Mouse (Mus musculus) C2C12 (cell line): ENCODE results near the gene Gm45213. TPM values are rescaled to one million over a fixed set of nuclear protein-coding genes. Genes with fewer than 3 reads are reported as not detected.

ENCODE experiments used
- H3K27me3 ChIP-seq: one replicate; pipeline ENCODE4 v1.6.1; 2011; ENCODE audit not compliant: control insufficient read depth, insufficient read depth, insufficient read length
- H3K36me3 ChIP-seq: one replicate; pipeline ENCODE4 v1.6.1; 2011; ENCODE audit not compliant: control insufficient read depth, insufficient read depth
- H3K4me3 ChIP-seq: one replicate; pipeline ENCODE4 v1.5.1; 2011; ENCODE audit warnings: mild to moderate bottlenecking, control low read depth; ENCODE audit not compliant: poor library complexity, insufficient read depth, severe bottlenecking
- H3K79me2 ChIP-seq: one replicate; pipeline ENCODE4 v1.6.1; 2011; ENCODE audit not compliant: control insufficient read depth, insufficient read depth
- H3K79me3 ChIP-seq: one replicate; pipeline ENCODE4 v1.6.1; 2011; ENCODE audit warnings: low read depth, control low read depth
- H3ac ChIP-seq: one replicate; pipeline ENCODE3; 2011; ENCODE audit warnings: low read depth; ENCODE audit not compliant: control insufficient read depth, insufficient read length
- CEBPB ChIP-seq: IDR thresholded peaks from one replicate; pipeline ENCODE4 v1.6.1; 2011; ENCODE audit warnings: low read depth, mild to moderate bottlenecking, control low read depth, moderate library complexity
- CTCF ChIP-seq: IDR thresholded peaks from one replicate; pipeline ENCODE4 v1.5.1; 2011; ENCODE audit not compliant: control insufficient read depth, insufficient read depth, insufficient read length
- FOSL1 ChIP-seq: IDR thresholded peaks from one replicate; pipeline ENCODE4 v1.8.0; 2011; ENCODE audit warnings: mild to moderate bottlenecking, low read length; ENCODE audit not compliant: poor library complexity, insufficient read depth, severe bottlenecking
- MAX ChIP-seq: IDR thresholded peaks from one replicate; pipeline ENCODE4 v1.6.1; 2011; ENCODE audit warnings: mild to moderate bottlenecking, control low read depth
- MYOD1 ChIP-seq: IDR thresholded peaks from one replicate; pipeline ENCODE4 v1.6.1; 2011; ENCODE audit warnings: low read depth; ENCODE audit not compliant: control insufficient read depth, insufficient read length
- MYOG ChIP-seq: IDR thresholded peaks from one replicate; pipeline ENCODE4 v1.6.1; 2011; ENCODE audit not compliant: control insufficient read depth, insufficient read length; ENCODE audit errors: extremely low read depth
- USF1 ChIP-seq: IDR thresholded peaks from one replicate; pipeline ENCODE4 v1.6.1; 2011; ENCODE audit warnings: low read depth, mild to moderate bottlenecking, control low read depth, moderate library complexity
- polyA plus RNA-seq: library from polyadenylated mRNA; unstranded; fragments of >200 nt; fragmentation: generic; extraction: Trizol; gene quantifications from one replicate; pipeline ENCODE4 v1.2.1, GENCODE M21; 2012; ENCODE audit warnings: missing spikeins

Gene Gm45213
- polyA plus RNA-seq, 1 experiment, result not detected

- H3K79me2 ChIP-seq, result peaks cover 20% of the 10 kb centered on the region
- TF ChIP-seq MYOD1 (no peak), FOSL1 (no peak), CEBPB (no peak), USF1 (no peak), MAX (no peak), MYOG (no peak), CTCF (no peak)
Measured at GRCm38 (mm10) chr7:66106581-66107056, 63.2 kb downstream of the Gm45213 start.

GRCm38 (mm10) chr7:66107206-66107605 lies 63.8 kb downstream of the Gm45213 start:
- H3K27me3 ChIP-seq, result no peaks in the 10 kb centered on the region
- peaks cover 26% of the 10 kb centered on the region for H3K79me2 ChIP-seq
- H3K4me3 ChIP-seq, result no peak overlapping the region
- H3ac ChIP-seq, result no peak overlapping the region
- peaks cover 21% of the 10 kb centered on the region for H3K79me3 ChIP-seq
- no peaks in the 10 kb centered on the region for H3K36me3 ChIP-seq
- TF ChIP-seq CTCF (no peak), MAX (no peak), FOSL1 (no peak), MYOD1 (no peak), CEBPB (no peak), MYOG (no peak), USF1 (no peak)

More at GRCm38 (mm10) chr7:66106581-66107056, 63.2 kb downstream of the Gm45213 start:
- Histone ChIP-seq H3ac (no peak overlapping the region), H3K79me3 (peaks cover 15% of the 10 kb centered on the region), H3K36me3 (no peaks in the 10 kb centered on the region), H3K27me3 (no peaks in the 10 kb centered on the region), H3K4me3 (no peak overlapping the region)

GRCm38 (mm10) chr7:66107930-66108329 lies 64.5 kb downstream of the Gm45213 start:
- Histone ChIP-seq H3K36me3 (no peaks in the 10 kb centered on the region), H3K79me2 (peaks cover 33% of the 10 kb centered on the region), H3K79me3 (peaks cover 27% of the 10 kb centered on the region), H3K27me3 (no peaks in the 10 kb centered on the region), H3ac (no peak overlapping the region), H3K4me3 (no peak overlapping the region)
- TF ChIP-seq CTCF (peak; percentile 18), MYOG (no peak)

- Histone ChIP-seq H3ac (peak within 1 kb of the TSS; percentile 59), H3K36me3 (no peaks in the 10 kb centered on the region), H3K79me3 (peaks cover 40% of the 10 kb centered on the region), H3K79me2 (peaks cover 46% of the 10 kb centered on the region), H3K27me3 (no peaks in the 10 kb centered on the region), H3K4me3 (peak within 1 kb of the TSS; percentile 49)
- TF ChIP-seq USF1, result peak; percentile 82
- TF ChIP-seq MYOG, result no peak
- no peak for TF ChIP-seq CTCF
- no peak for TF ChIP-seq FOSL1
- no peak for TF ChIP-seq CEBPB
- TF ChIP-seq MAX, result peak; percentile 37
- no peak for TF ChIP-seq MYOD1
Measured at GRCm38 (mm10) chr7:66108961-66109854, 65.8 kb downstream of the Gm45213 start, which contains the start of gene Chsy1. Gene Chsy1, plus strand, starts transcription at chr7:66109515.

- Histone ChIP-seq H3K79me3 (peaks cover 49% of the 10 kb centered on the region), H3K4me3 (peak overlapping the region; percentile 49), H3ac (peak overlapping the region; percentile 59), H3K27me3 (no peaks in the 10 kb centered on the region), H3K36me3 (peaks cover 7% of the 10 kb centered on the region), H3K79me2 (peaks cover 54% of the 10 kb centered on the region)
- TF ChIP-seq FOSL1 (no peak), MYOG (no peak), CEBPB (no peak), USF1 (no peak), CTCF (no peak), MAX (no peak), MYOD1 (no peak)
Measured at GRCm38 (mm10) chr7:66109855-66110635, 66.6 kb downstream of the Gm45213 start.
